Mouse (Mus musculus) CD4-positive, CD25-positive, alpha-beta regulatory T cell, adult 2 months (primary cell): ENCODE results near the gene Pacsin1.

Source experiments
- DNase-seq: peaks from one replicate; pipeline ENCODE4 v3.0.0-alpha.2; 2012; ENCODE audit warnings: low read depth, low spot score

The Pacsin1 gene

GRCm38 (mm10) chr17:27677756-27678155 is 22.4 kb downstream of the Pacsin1 start:
- no peak for DNase-seq

GRCm38 (mm10) chr17:27678924-27679813 is 23.9 kb downstream of the Pacsin1 start:
- no peak for DNase-seq

- DNase-seq = peak; percentile 78
These were observed 29.7 kb downstream of the Pacsin1 start for GRCm38 (mm10) chr17:27684886-27685549.

- no peak for DNase-seq
These were observed 30.2 kb downstream of the Pacsin1 start for GRCm38 (mm10) chr17:27685550-27685913.

GRCm38 (mm10) chr17:27686395-27686794 is 31.1 kb downstream of the Pacsin1 start:
- no peak for DNase-seq

- no peak for DNase-seq
These were observed 35.8 kb downstream of the Pacsin1 start for GRCm38 (mm10) chr17:27690993-27691693.

GRCm38 (mm10) chr17:27699641-27700244 is 44.4 kb downstream of the Pacsin1 start:
- DNase-seq = no peak

GRCm38 (mm10) chr17:27700812-27701211 is 45.5 kb downstream of the Pacsin1 start:
- DNase-seq = no peak

GRCm38 (mm10) chr17:27701856-27702255 is 46.5 kb downstream of the Pacsin1 start:
- no peak for DNase-seq

GRCm38 (mm10) chr17:27702518-27702917 is 47.2 kb downstream of the Pacsin1 start:
- peak; percentile 56 for DNase-seq

- peak; percentile 29 for DNase-seq
These were observed 48.8 kb downstream of the Pacsin1 start for GRCm38 (mm10) chr17:27703961-27704621.

- no peak for DNase-seq
These were observed 50.4 kb downstream of the Pacsin1 start for GRCm38 (mm10) chr17:27705661-27706060.

GRCm38 (mm10) chr17:27707954-27708661 is 52.8 kb downstream of the Pacsin1 start:
- DNase-seq = peak; percentile 67

- DNase-seq = no peak
These were observed 54.3 kb downstream of the Pacsin1 start for GRCm38 (mm10) chr17:27709650-27710049.

GRCm38 (mm10) chr17:27712832-27713231 is 57.5 kb downstream of the Pacsin1 start:
- no peak for DNase-seq

- DNase-seq = peak; percentile 30
These were observed 61.5 kb downstream of the Pacsin1 start for GRCm38 (mm10) chr17:27716804-27717203.

- DNase-seq = no peak
These were observed 62.9 kb downstream of the Pacsin1 start for GRCm38 (mm10) chr17:27718250-27718649.

GRCm38 (mm10) chr17:27719663-27720062 is 64.4 kb downstream of the Pacsin1 start:
- no peak for DNase-seq

GRCm38 (mm10) chr17:27720326-27720725 is 65.0 kb downstream of the Pacsin1 start:
- DNase-seq = no peak

- DNase-seq = no peak
These were observed 65.9 kb downstream of the Pacsin1 start for GRCm38 (mm10) chr17:27721125-27721664.
